Mouse (Mus musculus) frontal cortex, postnatal 14 days (tissue): ENCODE measurements at regions not wholly inside any gene's neighbourhood (a gene's known extent, or its start where the extent isn't known, plus 50 kb on each side); places are given as distances from the start of the nearest gene placed in this dataset.

Experiments used
- DNase-seq, 2 experiments: peaks; one replicate each; pipeline ENCODE4 v3.0.0; 2022; ENCODE audit warnings: low spot score in 2 of 2

DNA sequence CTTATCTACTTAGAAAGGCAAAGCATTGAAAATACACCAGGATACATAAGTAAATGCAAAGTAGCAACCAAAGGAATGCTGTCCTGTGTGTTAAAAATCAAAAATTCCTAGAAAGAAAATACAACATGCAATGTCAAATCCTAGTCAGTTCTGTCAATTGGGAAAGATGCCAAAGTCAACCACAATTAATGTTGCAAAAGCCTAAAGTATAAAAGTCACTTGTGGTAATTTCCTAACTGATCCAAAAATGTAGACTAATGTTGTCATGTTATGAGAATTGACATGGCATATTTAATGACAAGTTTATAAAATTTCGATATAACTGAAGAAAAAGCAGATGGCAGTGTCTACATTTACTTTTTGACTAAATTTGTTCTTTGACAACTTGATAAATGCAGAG is 822.8 kb downstream of the Adgrl2 start:
- no peak for DNase-seq

DNA sequence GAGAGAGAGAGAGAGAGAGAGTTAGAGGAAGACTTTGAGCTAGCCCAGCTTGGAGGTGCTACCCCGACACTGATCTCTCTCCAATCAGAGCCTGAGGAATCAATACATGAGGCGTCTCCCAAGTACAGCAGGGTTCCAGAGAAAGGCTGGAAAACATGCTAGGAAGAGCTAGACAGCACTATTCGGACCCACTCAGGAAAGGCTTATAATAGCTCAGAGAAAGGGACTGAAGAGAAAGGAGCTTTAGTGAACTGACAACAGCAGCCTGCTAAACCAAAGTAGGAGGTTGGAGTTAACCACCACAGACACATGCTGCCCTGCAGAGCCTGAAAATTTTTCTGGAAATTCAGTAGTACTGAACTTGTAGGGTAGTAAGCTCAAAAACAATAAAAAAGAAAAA is 831.3 kb downstream of the Adgrl2 start:
- no peak for DNase-seq

DNA sequence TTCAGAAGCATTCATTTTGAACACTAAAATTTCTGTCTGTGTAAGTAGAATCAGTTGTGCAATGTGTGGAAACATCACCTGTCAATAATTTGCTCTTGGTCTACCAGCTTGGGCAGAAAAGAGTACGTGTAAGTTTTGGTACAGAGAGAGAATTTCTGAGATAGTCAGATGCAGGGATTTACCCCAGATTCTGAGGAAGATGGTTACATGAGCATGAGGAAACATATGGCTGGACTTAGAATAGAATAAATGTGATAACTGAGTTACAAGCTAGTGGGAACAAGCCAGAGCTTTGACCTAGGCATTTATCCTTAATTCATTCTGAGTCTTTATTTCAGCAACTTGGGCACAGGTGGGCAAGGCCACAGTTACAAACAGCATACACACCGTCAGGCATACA is 831.8 kb downstream of the Adgrl2 start:
- DNase-seq = no peak

DNA sequence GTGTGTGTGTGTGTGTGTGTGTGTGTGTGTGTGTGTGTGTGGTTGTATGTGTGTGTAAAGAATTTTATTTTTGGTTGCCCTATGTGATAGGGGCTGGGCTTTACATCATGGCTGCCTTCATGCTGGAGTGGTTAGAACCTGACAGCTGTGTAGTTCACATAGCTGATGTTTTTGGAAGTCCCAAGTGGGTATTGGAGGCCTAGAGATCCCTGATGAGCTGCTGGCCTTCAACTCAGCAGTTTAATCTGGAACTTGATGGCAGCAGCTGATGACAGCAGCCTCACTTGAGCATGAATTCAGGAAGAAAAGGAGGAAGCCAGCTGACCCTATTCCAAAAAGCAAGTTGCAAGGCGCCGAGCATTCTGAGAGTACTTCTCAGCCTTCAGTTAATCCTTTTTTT is 846.6 kb downstream of the Adgrl2 start:
- no peak for DNase-seq

DNA sequence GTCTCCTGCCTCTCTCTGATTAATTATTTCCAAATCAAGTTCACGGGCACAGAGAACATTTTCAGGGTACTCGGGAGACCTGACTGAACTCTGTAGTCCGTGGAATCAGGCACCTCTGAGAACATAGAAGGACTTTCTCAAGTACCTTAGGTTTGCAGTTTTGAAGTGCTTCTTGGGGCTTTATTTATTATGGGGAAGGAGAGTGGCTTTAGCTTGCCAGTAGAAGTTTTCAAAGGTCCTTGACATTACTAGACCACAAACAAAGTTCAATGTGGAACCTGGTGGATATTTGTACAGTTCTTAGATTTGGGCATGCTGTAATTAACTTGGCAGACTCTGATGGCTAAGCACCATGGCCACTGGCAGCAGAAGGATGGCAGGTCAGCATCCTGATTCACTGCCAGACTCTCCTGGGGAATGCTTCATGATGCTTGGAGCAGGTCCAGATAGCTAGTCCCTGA is 853.5 kb downstream of the Adgrl2 start:
- DNase-seq = no peak

DNA sequence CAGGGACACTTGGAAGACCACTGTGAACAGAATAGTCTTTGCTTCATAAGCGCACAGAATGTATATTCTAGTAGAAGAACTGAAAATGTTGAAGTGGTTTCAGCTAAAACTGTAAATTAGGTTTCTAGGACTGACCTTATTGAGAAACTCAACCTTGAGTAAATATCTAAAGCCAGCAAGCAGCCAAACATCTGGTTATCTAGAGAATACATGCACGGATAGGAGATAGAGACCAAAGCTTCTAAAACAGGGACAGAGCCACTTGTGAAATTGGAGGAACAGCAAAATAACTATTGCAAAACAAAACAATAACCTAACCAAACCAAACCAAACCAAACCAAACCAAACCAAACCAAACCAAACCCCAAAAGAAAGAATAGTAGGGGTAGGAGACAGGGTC is 855.7 kb downstream of the Adgrl2 start:
- no peak for DNase-seq

DNA sequence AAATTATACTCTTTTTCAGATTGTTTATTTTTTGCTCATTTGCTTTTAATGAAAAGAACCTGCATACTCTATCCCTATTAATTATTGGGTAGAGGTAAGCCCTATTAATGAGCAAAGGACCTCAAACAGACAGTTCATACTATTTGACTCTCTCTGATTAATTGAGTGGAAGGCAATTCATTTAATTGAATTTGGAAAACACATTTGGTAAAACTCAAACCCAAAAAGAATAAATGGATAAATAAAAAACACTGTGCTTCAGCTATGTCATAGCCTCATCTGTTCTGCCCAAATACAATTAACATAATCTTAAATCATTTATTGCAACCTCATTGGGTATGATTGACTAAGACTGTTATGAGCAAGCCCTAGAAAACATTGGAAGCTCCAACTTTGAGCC is 874.8 kb downstream of the Adgrl2 start:
- no peak for DNase-seq

DNA sequence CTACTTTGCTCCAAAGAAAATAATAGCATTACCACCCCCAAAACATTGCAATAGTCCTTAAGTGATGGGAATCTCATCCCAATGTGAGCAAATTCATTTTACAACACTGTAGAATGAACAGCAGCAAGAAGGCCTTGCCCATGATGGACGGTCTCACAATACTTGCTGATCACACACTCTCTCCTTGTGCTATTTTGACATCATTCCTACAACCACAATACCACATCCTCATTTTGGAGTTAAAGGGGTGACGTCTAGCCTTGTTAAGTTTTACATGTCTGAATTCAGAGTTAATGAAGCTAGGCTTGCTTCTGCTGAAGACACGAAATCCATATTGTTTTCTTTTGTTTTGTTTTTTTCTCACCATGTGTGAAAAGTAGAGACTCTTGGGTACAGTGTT is 878.2 kb downstream of the Adgrl2 start:
- no peak for DNase-seq

DNA sequence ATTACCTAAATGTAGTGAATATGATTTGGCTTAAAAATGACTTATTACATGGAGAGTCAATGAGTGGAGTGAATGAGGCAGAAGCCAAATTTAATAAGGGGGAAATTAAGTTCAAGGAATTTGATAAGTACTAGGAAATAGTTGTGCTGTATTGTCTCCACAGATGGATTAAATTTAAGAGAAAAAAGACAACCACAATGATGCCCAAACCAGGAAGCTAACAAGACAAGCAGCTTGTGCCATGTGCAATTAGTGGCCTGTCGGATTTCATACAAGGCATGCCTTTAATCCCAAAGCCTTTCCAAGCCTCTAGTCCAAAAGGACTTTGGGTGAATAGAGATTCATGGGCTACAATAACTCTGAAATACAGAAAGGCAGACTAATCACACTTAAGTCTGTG is 883.3 kb downstream of the Adgrl2 start:
- no peak for DNase-seq

DNA sequence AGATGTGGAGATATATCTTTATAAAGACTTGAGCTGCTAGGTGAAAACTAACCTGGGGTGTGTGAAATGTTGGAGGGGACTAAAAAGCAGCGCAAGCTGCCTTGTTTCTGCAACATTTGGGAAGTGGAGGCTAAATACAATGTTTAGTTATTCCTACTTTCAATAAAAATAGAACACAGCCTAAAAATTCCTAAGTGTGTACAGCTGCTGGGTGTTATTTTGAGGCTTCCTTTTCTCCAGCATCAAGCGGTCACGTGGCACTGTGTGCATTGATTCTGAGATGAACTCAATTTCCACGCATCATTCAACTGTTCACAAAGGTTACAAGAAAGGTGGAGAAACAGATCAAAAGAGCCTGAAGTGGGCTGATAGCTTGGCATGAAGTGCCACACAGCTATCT is 896.4 kb downstream of the Adgrl2 start:
- DNase-seq = no peak

DNA sequence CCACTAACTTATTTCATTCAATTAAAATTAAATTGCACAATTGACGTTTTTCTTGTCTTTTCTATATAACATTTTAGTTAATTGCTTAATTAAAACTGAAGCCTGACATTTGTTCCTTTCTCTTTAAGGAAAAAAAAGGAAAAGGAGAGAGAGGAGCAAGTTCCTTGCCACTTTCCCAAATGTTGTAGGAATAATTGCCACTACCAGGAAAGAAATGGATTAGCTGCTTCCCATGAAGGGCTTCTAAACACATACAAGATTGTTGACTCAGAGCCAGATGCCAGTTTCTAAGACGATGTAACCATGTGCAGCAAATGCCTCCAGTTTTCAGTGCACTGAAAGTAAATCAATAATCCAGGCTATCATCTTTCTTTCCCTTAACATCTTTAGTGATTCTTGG is 914.5 kb downstream of the Adgrl2 start:
- DNase-seq = no peak

DNA sequence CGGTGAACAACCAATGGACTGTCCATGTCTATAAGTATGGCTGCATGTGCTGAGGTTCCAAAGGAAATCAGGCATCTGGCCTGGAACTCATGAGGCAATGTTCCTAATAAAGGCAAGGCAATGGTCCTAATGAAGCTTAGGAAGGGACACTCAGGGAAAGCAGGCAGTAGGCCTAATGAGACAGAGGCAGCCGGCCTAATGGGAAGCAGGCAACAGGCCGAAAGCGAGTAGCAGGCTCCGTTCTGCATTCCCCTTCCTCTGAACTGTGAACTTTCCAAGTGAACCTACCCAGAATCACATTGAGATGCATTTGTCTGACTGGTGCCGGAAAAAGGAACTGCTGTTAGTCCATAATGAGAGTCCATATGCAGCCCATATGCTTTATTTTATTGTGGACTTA is 923.7 kb downstream of the Adgrl2 start:
- no peak for DNase-seq

DNA sequence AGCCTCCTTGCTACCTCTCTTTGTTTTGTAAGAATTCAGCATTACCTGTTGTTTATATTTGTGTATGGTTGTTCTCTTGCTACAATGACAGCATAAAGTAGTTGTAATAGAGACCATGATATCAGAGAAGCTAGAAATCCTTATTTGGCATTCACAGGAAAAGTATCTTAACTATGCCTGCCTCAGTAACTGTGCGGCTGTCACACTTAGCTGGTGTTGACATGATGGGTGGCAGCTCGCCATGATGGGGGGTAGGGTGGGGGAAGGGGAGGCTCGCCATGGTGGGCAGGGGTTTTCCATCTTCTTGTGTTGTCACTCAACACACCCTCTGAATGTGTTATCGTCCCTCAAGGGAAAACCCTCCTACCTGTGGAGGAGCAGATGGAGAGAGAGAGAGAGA is 934.3 kb downstream of the Adgrl2 start:
- DNase-seq = no peak

DNA sequence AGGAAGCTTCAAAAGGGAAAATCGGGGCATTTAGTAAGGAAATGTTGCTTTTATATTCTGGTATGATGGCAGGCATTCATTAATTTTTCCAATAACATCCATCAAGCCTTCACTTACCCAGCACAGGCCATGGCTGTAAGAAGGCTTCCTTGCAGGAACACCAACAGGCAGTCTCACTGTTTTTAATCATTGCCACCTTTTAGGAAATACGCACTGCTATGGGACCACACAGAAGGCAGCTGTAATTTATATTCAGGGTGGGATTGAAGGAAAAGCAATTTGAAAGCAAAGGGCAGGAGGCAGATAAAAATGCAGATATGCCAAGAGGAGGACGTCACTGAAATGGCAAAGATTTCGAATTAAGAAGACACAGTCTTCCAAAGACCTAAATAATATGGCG is 937.8 kb downstream of the Adgrl2 start:
- no peak for DNase-seq

DNA sequence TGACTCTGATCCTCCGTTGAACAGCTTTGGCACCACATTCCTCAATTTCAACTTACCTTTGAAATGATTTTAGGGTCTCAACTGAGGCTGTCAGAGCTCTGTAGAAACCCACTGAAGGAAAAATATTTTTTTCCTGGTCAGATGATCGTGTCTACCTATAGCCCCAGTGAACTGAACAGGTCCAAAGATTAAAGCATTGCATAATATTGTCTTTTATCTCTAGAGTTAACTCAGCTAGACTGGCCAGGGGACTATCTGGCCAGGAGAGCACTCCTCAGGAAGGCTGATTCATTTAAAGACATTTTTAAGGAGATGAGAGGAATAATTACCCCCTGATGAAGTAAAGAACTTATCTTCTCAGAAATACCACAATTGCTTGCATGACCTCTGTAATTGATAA is 942.1 kb downstream of the Adgrl2 start:
- no peak for DNase-seq

DNA sequence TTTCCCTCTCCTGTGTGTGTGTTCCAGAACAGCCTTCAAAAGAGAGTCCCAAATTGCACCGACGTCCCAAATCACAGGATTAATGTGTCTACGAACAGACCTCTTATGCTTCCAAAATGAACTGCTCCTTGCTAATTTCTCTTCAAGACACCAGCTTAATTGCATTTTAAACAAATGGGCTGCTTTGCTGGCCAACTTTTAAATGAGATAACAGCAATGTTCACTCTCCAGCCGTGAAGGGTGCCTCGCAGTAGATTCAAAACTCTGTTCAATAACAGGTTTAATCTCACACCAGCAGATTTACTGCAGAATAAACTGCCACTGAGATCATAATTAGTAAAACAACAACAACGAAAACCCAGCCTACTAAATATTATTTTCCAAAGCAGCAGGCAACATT is 957.8 kb downstream of the Adgrl2 start:
- no peak for DNase-seq

DNA sequence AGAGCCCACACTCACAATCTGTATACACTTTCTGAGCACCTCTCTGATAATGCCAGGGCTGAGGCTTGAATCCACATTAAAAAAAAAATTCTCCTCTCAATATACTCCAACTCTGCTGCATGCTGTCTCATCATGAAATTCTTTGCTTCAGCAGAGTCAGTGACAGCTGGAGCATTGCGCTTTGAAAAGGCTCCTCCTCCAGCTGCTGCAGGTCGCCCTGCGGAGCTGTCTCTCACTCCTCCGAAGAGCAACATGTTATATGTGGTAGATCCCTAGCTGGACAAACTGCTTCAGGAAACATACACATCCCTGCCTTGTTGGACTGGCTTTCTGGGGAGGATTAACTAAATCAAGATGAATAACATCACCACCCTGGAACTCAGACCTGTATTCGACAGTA is 984.5 kb downstream of the Adgrl2 start:
- no peak for DNase-seq

DNA sequence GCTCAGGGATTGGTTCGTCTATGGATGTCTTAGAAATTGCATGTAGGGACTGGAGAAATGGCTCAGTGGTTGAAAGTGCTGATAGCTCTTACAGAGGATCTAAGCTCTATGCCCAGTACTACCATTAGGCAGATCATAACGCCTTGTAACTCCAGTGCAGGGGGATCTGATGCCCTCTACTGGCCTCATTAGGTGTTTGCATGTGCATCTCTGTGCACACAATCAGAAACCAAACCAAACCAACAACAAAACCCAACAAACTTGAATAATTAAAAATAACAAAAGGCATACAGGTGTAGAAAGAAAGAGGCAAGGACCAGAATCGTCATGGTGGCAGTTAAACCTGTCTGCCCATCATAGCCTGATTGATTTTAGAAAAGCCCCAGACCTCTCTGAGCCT is 986.3 kb downstream of the Adgrl2 start:
- DNase-seq = no peak

DNA sequence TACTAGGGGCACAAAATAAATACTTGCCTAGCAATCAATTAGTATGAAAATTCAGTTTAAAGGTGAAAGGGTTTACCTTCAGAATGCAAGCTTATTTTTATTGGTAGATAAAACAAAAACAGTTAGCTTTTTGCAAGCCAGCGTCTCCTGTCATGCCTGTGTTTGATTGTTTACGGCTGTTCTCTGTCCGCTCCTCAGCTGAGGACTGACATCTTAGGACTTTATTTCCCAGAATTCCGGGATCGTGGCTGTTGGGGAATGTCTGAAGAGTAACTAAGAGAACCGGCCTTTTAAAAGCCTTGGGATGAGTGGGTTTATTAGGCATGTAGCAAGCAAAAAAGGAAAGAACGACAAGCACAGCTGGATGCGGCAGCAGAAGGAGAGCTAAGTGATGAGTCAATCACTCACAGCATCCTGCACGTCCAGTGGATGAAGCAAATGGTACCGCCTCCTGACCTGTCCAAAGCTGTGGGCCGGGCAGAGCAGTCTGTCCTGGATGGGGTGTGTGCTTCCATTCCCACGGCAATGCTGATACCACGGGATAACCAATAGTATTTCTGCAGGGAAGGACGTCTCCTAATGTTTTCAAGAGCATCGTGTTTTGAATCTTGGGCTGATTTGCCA is 990.9 kb downstream of the Adgrl2 start:
- no peak for DNase-seq

DNA sequence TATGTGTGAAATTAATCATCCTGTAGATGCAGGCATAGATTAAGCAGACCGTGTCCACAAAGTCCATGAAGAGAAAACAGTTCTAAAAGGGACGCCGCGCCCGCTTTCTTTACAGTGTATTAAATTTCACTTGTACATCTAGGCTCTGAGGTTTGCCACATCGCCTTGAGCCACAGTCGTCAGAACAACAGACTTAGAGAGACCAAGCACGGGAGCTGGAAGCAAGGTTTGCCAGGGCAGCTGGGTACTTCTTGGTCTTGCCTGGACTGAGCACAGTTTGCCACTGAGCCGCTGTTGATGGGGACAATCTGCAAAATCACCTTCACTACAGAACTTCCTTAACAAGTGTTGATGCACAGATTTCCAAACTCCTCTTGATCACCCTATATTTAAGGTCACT is 998.6 kb downstream of the Adgrl2 start:
- no peak for DNase-seq

DNA sequence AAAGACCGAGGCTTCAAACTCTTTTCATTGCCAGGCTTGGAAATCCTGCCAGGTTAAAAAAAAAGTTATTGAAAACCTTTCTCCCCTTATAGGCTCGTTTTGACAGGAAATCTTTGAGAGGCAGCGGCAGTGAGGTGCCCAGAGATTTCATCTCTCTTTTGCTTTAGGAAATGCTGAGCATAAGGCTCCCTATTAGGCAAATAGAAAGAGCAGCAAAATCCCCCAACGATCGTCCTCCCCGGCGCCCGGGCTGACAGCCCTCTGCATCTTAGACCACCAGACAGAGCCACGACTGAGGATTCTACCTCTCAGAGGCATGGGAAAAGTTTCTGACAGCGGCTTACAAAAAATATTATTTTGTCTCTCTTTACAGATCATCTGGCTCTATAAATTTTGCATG is 999.5 kb downstream of the Adgrl2 start:
- DNase-seq = no peak

DNA sequence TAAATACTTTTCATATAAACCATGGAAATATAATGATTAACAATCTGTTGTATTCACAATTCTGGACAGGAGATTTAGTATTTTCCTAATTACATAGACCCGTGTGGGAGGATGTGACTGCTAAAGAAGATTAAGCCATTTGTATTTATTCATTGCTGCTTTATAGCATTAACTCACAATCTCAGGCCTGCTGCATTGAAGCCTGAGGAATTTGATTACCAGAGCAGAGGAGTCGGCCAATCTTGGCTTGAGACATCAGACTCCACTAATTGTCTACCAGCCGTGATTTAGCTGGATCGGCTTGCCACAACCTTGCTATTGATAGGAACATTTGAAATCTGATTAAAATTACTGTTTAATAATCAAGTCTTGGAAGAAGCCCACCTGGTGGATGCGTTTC is 1007.5 kb downstream of the Adgrl2 start:
- no peak for DNase-seq

DNA sequence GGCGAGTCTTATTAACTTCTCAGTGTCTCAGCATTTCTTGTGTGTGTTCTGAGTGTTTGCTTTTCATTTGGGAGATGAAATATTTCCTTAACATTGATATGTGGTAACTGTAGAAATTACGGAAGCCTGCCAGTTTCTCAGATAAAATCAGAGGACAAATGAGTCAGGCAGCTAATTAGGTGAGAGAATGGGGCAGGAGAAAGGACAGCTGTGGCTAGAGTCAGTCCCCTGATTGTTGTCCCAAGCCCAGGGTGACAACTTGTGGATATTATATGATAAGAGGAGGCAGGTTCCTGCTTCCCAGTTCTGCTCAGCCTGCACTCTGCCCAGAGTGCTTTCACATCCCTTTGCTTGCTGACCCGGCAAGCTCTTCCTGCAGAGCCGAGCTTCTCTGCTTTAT is 1008.7 kb downstream of the Adgrl2 start:
- no peak for DNase-seq

DNA sequence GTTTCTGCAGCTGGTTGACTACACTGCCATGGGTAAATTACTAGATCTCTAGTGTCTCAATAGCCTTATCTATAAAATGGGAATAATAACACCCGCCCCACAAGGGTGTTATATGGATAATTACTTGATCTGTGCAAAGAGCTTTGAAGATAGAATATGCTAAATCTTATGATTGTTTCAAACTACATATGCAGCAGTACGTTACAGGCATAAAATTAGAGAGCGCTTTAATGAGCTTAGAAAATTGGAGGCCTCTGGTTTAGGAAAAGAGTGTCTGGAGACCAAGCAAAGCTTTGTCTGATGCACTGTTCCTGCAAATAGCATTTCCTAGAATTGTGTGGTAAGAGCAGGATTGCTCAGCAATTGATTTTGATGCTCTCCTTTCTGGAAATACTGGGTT is 1013.8 kb downstream of the Adgrl2 start:
- DNase-seq = no peak

DNA sequence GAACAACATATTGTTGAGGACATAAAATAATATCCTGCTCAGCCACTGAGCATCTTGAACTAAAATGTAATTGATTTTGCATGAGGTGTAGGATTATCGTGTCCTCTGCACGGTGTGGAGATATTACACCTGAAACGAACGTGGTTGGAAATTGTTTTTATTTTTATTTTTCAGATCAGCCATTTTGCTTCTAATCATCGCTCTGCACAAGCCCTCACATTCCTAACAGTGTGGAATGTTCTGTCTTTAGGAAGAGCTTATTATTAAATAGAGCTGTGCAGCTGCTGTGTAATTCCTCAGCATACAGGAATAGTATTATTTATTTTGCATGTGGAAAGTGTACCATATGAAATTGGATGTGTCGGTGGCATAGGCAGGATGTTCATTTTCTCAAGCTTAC is 1014.3 kb downstream of the Adgrl2 start:
- DNase-seq = no peak
